Mouse (Mus musculus) hindbrain, embryonic 13.5 days (tissue): Measurements from ENCODE around the gene Fam47e. TPM values are rescaled to one million over a fixed set of nuclear protein-coding genes. Genes with fewer than 3 reads are reported as not detected.
"Not testable (repeated sequence)": the region's sequence is repeated elsewhere in the genome, so short reads cannot be mapped to it uniquely, and the experiment has no call there.

Source experiments
- ATAC-seq: fragments of 200-750 bp; cut with Nextera tagmentation; 2 replicates; pipeline ENCODE4 v1.8.0; 2017; ENCODE audit warnings: moderate TSS enrichment; ENCODE audit not compliant: low FRiP score
- H3K27ac ChIP-seq: fragments of 300-500 bp; sonication (generic); 2 replicates; pipeline ENCODE4 v1.5.1; 2015; ENCODE audit warnings: inconsistent platforms, mild to moderate bottlenecking, moderate library complexity
- H3K27me3 ChIP-seq: fragments of 300-500 bp; sonication (generic); 2 replicates; pipeline ENCODE4 v1.6.1; 2015; ENCODE audit warnings: mild to moderate bottlenecking, inconsistent platforms
- H3K36me3 ChIP-seq: fragments of 300-500 bp; sonication (generic); 2 replicates; pipeline ENCODE4 v1.6.1; 2015; ENCODE audit warnings: mild to moderate bottlenecking, inconsistent platforms
- H3K4me1 ChIP-seq: fragments of 300-500 bp; sonication (generic); replicated peaks from 2 replicates; pipeline ENCODE4 v1.6.1; 2015; ENCODE audit warnings: inconsistent platforms
- H3K4me2 ChIP-seq: fragments of 300-500 bp; sonication (generic); 2 replicates; pipeline ENCODE4 v1.6.1; 2015; ENCODE audit warnings: inconsistent platforms, mild to moderate bottlenecking, moderate library complexity
- H3K4me3 ChIP-seq: fragments of 300-500 bp; sonication (generic); 2 replicates; pipeline ENCODE4 v1.5.1; 2015; ENCODE audit warnings: mild to moderate bottlenecking, inconsistent platforms
- H3K9ac ChIP-seq: fragments of 300-500 bp; sonication (generic); 2 replicates; pipeline ENCODE4 v1.6.1; 2015; ENCODE audit warnings: mild to moderate bottlenecking, inconsistent platforms
- H3K9me3 ChIP-seq: fragments of 300-500 bp; sonication (generic); 2 replicates; pipeline ENCODE4 v1.6.1; 2016; ENCODE audit warnings: inconsistent platforms
- WGBS: fragments of 180-500 bp; shearing (Covaris S2); methylation state at CpG from one replicate; pipeline ENCODE4 v1.1.7; 2015; 5-methylcytosine and 5-hydroxymethylcytosine counted together
- polyA plus RNA-seq: library from polyadenylated mRNA; unstranded; fragments of >200 nt; fragmentation: Nextera tagmentation; extraction: Ambion mirVana; gene quantifications from 2 replicates; pipeline ENCODE4 v1.2.1, GENCODE M21; 2015

Fam47e gene
- polyA plus RNA-seq: 0.28 and 1.1 TPM in 2 replicates

GRCm38 (mm10) chr5:92554891-92555511, at the start of gene Fam47e:
Fam47e (plus strand) TSS chr5:92555069.
- H3K27ac ChIP-seq: no peak within 1 kb of the TSS
- H3K4me1 ChIP-seq: no peaks in the 10 kb centered on the region
- WGBS: 70% methylated on average over 16 of the region's 16 CpGs
- no peaks in the 10 kb centered on the region for H3K36me3 ChIP-seq
- H3K4me3 ChIP-seq: no peak within 1 kb of the TSS
- no peak within 1 kb of the TSS for H3K9ac ChIP-seq
- no peaks in the 10 kb centered on the region for H3K27me3 ChIP-seq
- ATAC-seq: no peak
- no peaks in the 10 kb centered on the region for H3K9me3 ChIP-seq
- no peak within 1 kb of the TSS for H3K4me2 ChIP-seq

GRCm38 (mm10) chr5:92505402-92505865, 49.4 kb upstream of the Fam47e start:
- 0% methylated on average over 47 of the region's 48 CpGs for WGBS
- ATAC-seq: peak; percentile 96
- H3K27me3 ChIP-seq: no peaks in the 10 kb centered on the region
- H3K9ac ChIP-seq: peak overlapping the region; percentile 98
- no peaks in the 10 kb centered on the region for H3K36me3 ChIP-seq
- H3K9me3 ChIP-seq: no peaks in the 10 kb centered on the region
- H3K27ac ChIP-seq: peak overlapping the region; percentile 99
- peaks cover 42% of the 10 kb centered on the region for H3K4me1 ChIP-seq
- H3K4me2 ChIP-seq: peak overlapping the region; percentile 75
- H3K4me3 ChIP-seq: peak overlapping the region; percentile 86

GRCm38 (mm10) chr5:92506301-92506729, 48.6 kb upstream of the Fam47e start:
- ATAC-seq: no peak
- Histone ChIP-seq H3K4me3 (peak overlapping the region; percentile 86), H3K27ac (peak overlapping the region; percentile 99), H3K27me3 (no peaks in the 10 kb centered on the region), H3K36me3 (no peaks in the 10 kb centered on the region), H3K9me3 (no peaks in the 10 kb centered on the region), H3K4me1 (peaks cover 33% of the 10 kb centered on the region), H3K4me2 (peak overlapping the region; percentile 75), H3K9ac (peak overlapping the region; percentile 98)
- 36% methylated on average over 4 of the region's 4 CpGs for WGBS

DNA sequence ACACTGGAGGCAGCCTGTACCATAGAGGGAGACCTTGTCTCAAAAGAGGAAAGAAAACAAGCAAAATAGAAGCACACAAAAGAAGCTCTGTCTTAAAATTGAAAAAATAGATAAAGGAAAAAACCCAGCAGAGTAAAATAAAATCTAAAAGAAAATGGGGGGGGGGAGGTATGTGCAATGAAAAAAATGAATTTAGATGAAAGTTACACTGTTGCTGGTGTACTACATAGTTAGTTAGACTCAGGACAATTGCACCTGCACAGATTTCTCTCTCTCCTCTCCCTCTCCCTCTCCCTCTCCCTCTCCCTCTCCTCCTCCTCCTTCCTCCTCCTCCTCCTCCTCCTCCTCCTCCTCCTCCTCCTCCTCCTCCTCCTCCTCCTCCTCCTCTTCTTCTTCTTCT, 48.1 kb upstream of the Fam47e start, which contains the start of gene Scarb2:
TSS of gene Scarb2 (minus strand) at position 101 of the 400 bp plus-strand sequence.
- H3K4me2 ChIP-seq: peak within 1 kb of the TSS; percentile 75
- no peaks in the 10 kb centered on the region for H3K9me3 ChIP-seq
- no peaks in the 10 kb centered on the region for H3K27me3 ChIP-seq
- H3K27ac ChIP-seq: peak within 1 kb of the TSS; percentile 99
- no peak for ATAC-seq
- H3K4me3 ChIP-seq: peak within 1 kb of the TSS; percentile 86
- H3K9ac ChIP-seq: peak within 1 kb of the TSS; percentile 98
- peaks cover 31% of the 10 kb centered on the region for H3K4me1 ChIP-seq
- H3K36me3 ChIP-seq: no peaks in the 10 kb centered on the region

DNA sequence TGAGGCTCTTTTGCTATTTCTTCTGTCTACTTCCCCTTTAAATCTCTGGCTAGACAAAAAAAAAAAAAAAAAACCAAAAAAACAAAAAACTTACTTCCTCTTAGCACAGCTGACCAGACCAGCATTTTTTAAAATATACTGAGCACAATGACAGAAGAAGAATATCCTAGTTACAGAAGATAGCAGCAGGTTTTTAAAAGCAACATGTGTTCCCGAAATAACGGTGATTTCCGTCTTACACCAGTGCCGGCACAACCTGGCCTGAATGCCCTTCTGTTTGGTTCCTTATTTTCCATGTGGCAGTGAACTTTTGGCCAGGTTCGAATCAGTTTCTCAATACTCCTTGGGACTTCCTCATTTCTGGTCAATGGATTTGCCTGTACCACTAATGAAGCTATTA, 46.0 kb upstream of the Fam47e start:
- no peaks in the 10 kb centered on the region for H3K36me3 ChIP-seq
- no peak overlapping the region for H3K9ac ChIP-seq
- no peaks in the 10 kb centered on the region for H3K9me3 ChIP-seq
- ATAC-seq: no peak
- H3K4me2 ChIP-seq: no peak overlapping the region
- WGBS: 96% methylated on average over 5 of the region's 5 CpGs
- peaks cover 14% of the 10 kb centered on the region for H3K4me1 ChIP-seq
- H3K4me3 ChIP-seq: no peak overlapping the region
- no peaks in the 10 kb centered on the region for H3K27me3 ChIP-seq
- H3K27ac ChIP-seq: no peak overlapping the region

GRCm38 (mm10) chr5:92511256-92511655, 43.6 kb upstream of the Fam47e start:
- ATAC-seq: no peak
- H3K9ac ChIP-seq: no peak overlapping the region

DNA sequence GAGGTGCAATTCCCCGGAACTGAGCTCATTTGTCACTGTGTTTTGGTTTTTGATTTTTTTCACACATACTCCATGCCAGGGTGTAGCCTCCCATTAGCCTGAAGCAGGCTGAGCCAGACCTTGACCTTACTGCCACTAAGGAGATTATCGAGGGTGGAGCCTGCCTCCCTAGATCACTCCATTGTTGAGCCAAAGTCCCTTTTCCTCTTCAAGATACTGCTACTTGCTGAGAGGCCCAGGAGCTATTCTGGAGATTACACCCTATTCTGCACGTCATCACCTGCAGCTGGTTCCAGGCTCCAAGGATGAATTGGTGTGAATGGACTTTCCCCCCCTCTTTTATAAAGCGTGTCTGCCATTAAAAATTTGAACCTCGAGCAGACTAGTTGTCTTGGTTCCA, 42.8 kb upstream of the Fam47e start:
- Histone ChIP-seq H3K9ac (no peak overlapping the region), H3K4me1 (no peaks in the 10 kb centered on the region), H3K27ac (no peak overlapping the region), H3K4me3 (no peak overlapping the region), H3K27me3 (no peaks in the 10 kb centered on the region), H3K4me2 (no peak overlapping the region), H3K36me3 (no peaks in the 10 kb centered on the region), H3K9me3 (no peaks in the 10 kb centered on the region)
- 94% methylated on average over 5 of the region's 5 CpGs for WGBS
- ATAC-seq: no peak

More at GRCm38 (mm10) chr5:92511256-92511655, 43.6 kb upstream of the Fam47e start:
- Histone ChIP-seq H3K4me2 (no peak overlapping the region), H3K36me3 (no peaks in the 10 kb centered on the region), H3K27ac (no peak overlapping the region), H3K4me1 (peaks cover 3% of the 10 kb centered on the region), H3K27me3 (no peaks in the 10 kb centered on the region), H3K9me3 (no peaks in the 10 kb centered on the region), H3K4me3 (no peak overlapping the region)

- not testable (repeated sequence) for ATAC-seq, H3K4me1 ChIP-seq, H3K4me2 ChIP-seq, H3K9ac ChIP-seq, H3K36me3 ChIP-seq, H3K4me3 ChIP-seq, H3K27me3 ChIP-seq, H3K27ac ChIP-seq, H3K9me3 ChIP-seq
- WGBS: 86% methylated on average over 2 of the region's 2 CpGs
These were observed 33.7 kb upstream of the Fam47e start for GRCm38 (mm10) chr5:92521131-92521530.

- Histone ChIP-seq H3K4me1 (no peaks in the 10 kb centered on the region), H3K9ac (no peak overlapping the region), H3K4me2 (no peak overlapping the region), H3K27me3 (no peaks in the 10 kb centered on the region), H3K27ac (no peak overlapping the region), H3K4me3 (no peak overlapping the region), H3K9me3 (no peaks in the 10 kb centered on the region), H3K36me3 (no peaks in the 10 kb centered on the region)
- ATAC-seq: no peak
- WGBS: 85% methylated on average over 6 of the region's 6 CpGs
These were observed 30.0 kb upstream of the Fam47e start for GRCm38 (mm10) chr5:92524821-92525258.

GRCm38 (mm10) chr5:92539698-92540097, 15.2 kb upstream of the Fam47e start:
- no peak for ATAC-seq
- 0 out of 2 replicates have a peak, but pooled peaks cover 6% of the 10 kb centered on the region for H3K4me1 ChIP-seq
- no peak overlapping the region for H3K27ac ChIP-seq
- H3K9me3 ChIP-seq: no peaks in the 10 kb centered on the region
- no peaks in the 10 kb centered on the region for H3K36me3 ChIP-seq
- H3K27me3 ChIP-seq: no peaks in the 10 kb centered on the region
- H3K9ac ChIP-seq: no peak overlapping the region
- WGBS: 71% methylated on average over 4 of the region's 4 CpGs
- H3K4me3 ChIP-seq: no peak overlapping the region
- H3K4me2 ChIP-seq: no peak overlapping the region

DNA sequence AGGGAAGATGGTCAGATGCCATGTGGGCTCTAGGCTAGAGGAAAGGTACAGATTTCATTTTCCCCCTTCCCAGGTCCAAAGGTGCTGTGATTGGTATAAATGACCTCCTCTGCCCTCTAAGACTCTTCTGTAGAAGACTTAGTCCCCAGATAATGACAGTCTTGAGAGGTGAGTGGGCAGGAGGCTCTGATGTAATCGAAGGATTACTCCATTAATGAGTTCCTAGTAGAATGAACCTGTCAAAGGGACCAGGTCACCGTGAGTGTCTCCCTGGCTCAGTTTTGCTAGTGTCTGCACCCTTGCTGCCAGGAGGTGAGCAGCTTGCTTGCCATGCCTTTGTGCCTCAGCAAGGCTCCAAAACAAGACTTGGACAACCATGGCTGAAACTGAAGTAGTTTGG, 2.3 kb upstream of the Fam47e start:
- Histone ChIP-seq H3K9me3 (no peaks in the 10 kb centered on the region), H3K27me3 (no peaks in the 10 kb centered on the region), H3K4me1 (no peaks in the 10 kb centered on the region), H3K27ac (no peak overlapping the region), H3K36me3 (no peaks in the 10 kb centered on the region), H3K9ac (no peak overlapping the region), H3K4me2 (no peak overlapping the region), H3K4me3 (no peak overlapping the region)
- no peak for ATAC-seq
- 96% methylated on average over 2 of the region's 2 CpGs for WGBS

GRCm38 (mm10) chr5:92553939-92554338, 930 bp upstream of the Fam47e start:
- no peaks in the 10 kb centered on the region for H3K9me3 ChIP-seq
- no peak overlapping the region for H3K4me3 ChIP-seq
- no peak for ATAC-seq
- no peaks in the 10 kb centered on the region for H3K4me1 ChIP-seq
- H3K36me3 ChIP-seq: no peaks in the 10 kb centered on the region
- 70% methylated on average over 3 of the region's 3 CpGs for WGBS
- no peak overlapping the region for H3K9ac ChIP-seq
- H3K4me2 ChIP-seq: no peak overlapping the region
- H3K27ac ChIP-seq: no peak overlapping the region
- no peaks in the 10 kb centered on the region for H3K27me3 ChIP-seq

- WGBS: 82% methylated on average over 4 of the region's 4 CpGs
- Histone ChIP-seq H3K9me3 (no peaks in the 10 kb centered on the region), H3K4me3 (no peak overlapping the region), H3K27me3 (no peaks in the 10 kb centered on the region), H3K27ac (no peak overlapping the region), H3K36me3 (no peaks in the 10 kb centered on the region), H3K4me2 (no peak overlapping the region), H3K4me1 (no peaks in the 10 kb centered on the region), H3K9ac (no peak overlapping the region)
- ATAC-seq: no peak
These were observed 426 bp upstream of the Fam47e start for GRCm38 (mm10) chr5:92554443-92554842.
